Mouse (Mus musculus): ENCODE measurements around the gene Fam160a2. TPM values are rescaled to one million over a fixed set of nuclear protein-coding genes. Genes with fewer than 3 reads are reported as not detected.

Gene Fam160a2
- polyA plus RNA-seq, 1 experiment from 2014 or later, result 41.7 TPM

GRCm38 (mm10) chr7:105325302-105325701 is 74.6 kb downstream of the Fam160a2 start:
- Histone ChIP-seq H3K27ac (no peak overlapping the region), H3K4me2 (replicated peaks) (no peak overlapping the region), H3K9me3 (no peaks in the 10 kb centered on the region), H3K4me1 (no peaks in the 10 kb centered on the region), H3K4me3 (no peak overlapping the region), H3K36me3 (no peaks in the 10 kb centered on the region), H3K9ac (no peak overlapping the region), H3K27me3 (replicated peaks) (no peaks in the 10 kb centered on the region)
- WGBS, result 84% methylated on average over 2 of the region's 2 CpGs
- no peak for ATAC-seq (ENCODE audit: low FRiP score, low read depth)

Other genes with a start within 250 kb of the Fam160a2 start
- gene Olfr684, start 236.4 kb downstream of the Fam160a2 start, polyA plus RNA-seq (2016; fragmentation: Nextera tagmentation; extraction: Ambion mirVana), result not detected in 2 replicates
- not detected in 2 replicates for gene Olfr685, start 214.0 kb downstream of the Fam160a2 start, polyA plus RNA-seq (2016; fragmentation: Nextera tagmentation; extraction: Ambion mirVana)
- gene Olfr686, start 192.6 kb downstream of the Fam160a2 start, polyA plus RNA-seq (2016; fragmentation: Nextera tagmentation; extraction: Ambion mirVana), result not detected in 2 replicates
- not detected in 2 replicates for gene Olfr688, start 112.0 kb downstream of the Fam160a2 start, polyA plus RNA-seq (2016; fragmentation: Nextera tagmentation; extraction: Ambion mirVana)
- not detected in 2 replicates for gene Olfr689, start 88.9 kb downstream of the Fam160a2 start, polyA plus RNA-seq (2016; fragmentation: Nextera tagmentation; extraction: Ambion mirVana)
- not detected in 2 replicates for gene Olfr690, start 66.0 kb downstream of the Fam160a2 start, polyA plus RNA-seq (2016; fragmentation: Nextera tagmentation; extraction: Ambion mirVana)
- 0.34 TPM in 1 of 2 replicates, not detected in the other for gene Olfr691, start 57.8 kb downstream of the Fam160a2 start, polyA plus RNA-seq (2016; fragmentation: Nextera tagmentation; extraction: Ambion mirVana)
- gene Olfr692, start 31.8 kb downstream of the Fam160a2 start, polyA plus RNA-seq (2016; fragmentation: Nextera tagmentation; extraction: Ambion mirVana), result not detected in 2 replicates
- gene Gm5901, start 25.0 kb downstream of the Fam160a2 start, polyA plus RNA-seq (2016; fragmentation: Nextera tagmentation; extraction: Ambion mirVana), result not detected in 2 replicates
- 0.08 and 0.15 TPM in 2 replicates for gene Cnga4, start 4.5 kb upstream of the Fam160a2 start, polyA plus RNA-seq (2016; fragmentation: Nextera tagmentation; extraction: Ambion mirVana)
- gene Cckbr, start 25.7 kb upstream of the Fam160a2 start, polyA plus RNA-seq (2016; fragmentation: Nextera tagmentation; extraction: Ambion mirVana), result 0.22 and 0.68 TPM in 2 replicates
- 29.2 and 29.3 TPM in 2 replicates for gene Cavin3, start 82.2 kb upstream of the Fam160a2 start, polyA plus RNA-seq (2016; fragmentation: Nextera tagmentation; extraction: Ambion mirVana)
- 53.8 and 56.6 TPM in 2 replicates for gene Smpd1, start 154.3 kb upstream of the Fam160a2 start, polyA plus RNA-seq (2016; fragmentation: Nextera tagmentation; extraction: Ambion mirVana)
- gene Apbb1, start 181.6 kb upstream of the Fam160a2 start, polyA plus RNA-seq (2016; fragmentation: Nextera tagmentation; extraction: Ambion mirVana), result 185 TPM in 2 replicates
- gene Hpx, start 200.1 kb upstream of the Fam160a2 start, polyA plus RNA-seq (2016; fragmentation: Nextera tagmentation; extraction: Ambion mirVana), result 0.23 and 0.38 TPM in 2 replicates
- gene Trim3, start 233.5 kb upstream of the Fam160a2 start, polyA plus RNA-seq (2016; fragmentation: Nextera tagmentation; extraction: Ambion mirVana), result 64.4 and 74.5 TPM in 2 replicates
- gene Timm10b, start 240.0 kb upstream of the Fam160a2 start, polyA plus RNA-seq (2016; fragmentation: Nextera tagmentation; extraction: Ambion mirVana), result 140 and 160 TPM in 2 replicates
- gene Arfip2, start 240.4 kb upstream of the Fam160a2 start, polyA plus RNA-seq (2016; fragmentation: Nextera tagmentation; extraction: Ambion mirVana), result 76.9 and 77.5 TPM in 2 replicates
- 15.5 and 16.6 TPM in 2 replicates for gene Gm45799, start 240.5 kb upstream of the Fam160a2 start, polyA plus RNA-seq (2016; fragmentation: Nextera tagmentation; extraction: Ambion mirVana)